Mouse (Mus musculus) midbrain, embryonic 15.5 days (tissue): Measurements from ENCODE around the gene Mterf1b. TPM values are rescaled to one million over a fixed set of nuclear protein-coding genes. Genes with fewer than 3 reads are reported as not detected.

Experiments used
- polyA plus RNA-seq: library from polyadenylated mRNA; unstranded; fragments of >200 nt; fragmentation: Nextera tagmentation; extraction: Ambion mirVana; gene quantifications from 2 replicates; pipeline ENCODE4 v1.2.1, GENCODE M21; 2015

Gene Mterf1b
- polyA plus RNA-seq, 1 experiment from 2014 or later: 4.7 TPM

Other genes with a start within 250 kb of the Mterf1b start
- gene Cyp51, start 87.6 kb upstream of the Mterf1b start, polyA plus RNA-seq: 140 and 146 TPM in 2 replicates